Comparison of ENCODE assay signal across 13 mouse cellular contexts in the genomic region with DNA sequence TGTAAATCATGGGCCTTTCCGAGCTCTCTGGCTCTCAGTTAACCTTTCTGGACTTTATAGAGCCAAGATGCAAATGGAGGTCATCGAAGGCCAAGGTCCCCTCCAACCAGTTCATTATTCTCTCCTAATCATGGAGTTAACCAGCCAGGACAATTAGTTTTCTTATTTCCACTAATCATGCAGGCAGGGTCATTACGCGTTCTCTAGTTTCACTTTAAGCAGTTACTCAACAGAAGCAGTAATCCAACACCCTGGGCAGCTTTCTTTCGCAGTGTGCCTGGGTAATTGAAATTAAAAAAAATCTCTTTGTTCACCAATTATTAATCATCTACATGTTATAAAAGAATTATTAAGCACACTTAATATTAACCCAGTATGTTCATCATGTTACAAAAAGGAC.
"Had no signal": no experiment of that assay in that cellular context is flagged by ENCODE, and none has a peak within 500 bp of the region (broad histone marks: within the 10 kb centered on the region; RNA-seq: fewer than 3 reads in every experiment).

No protein-coding gene starts in this region.

- H3K27ac ChIP-seq: limb, embryonic 12.5 days; liver, embryonic 13.5 days; lung, embryonic 15.5 days; midbrain, embryonic 12.5 days; neural tube, embryonic 13.5 days; stomach, postnatal 0 days had no signal

- H3K9ac ChIP-seq: limb, embryonic 12.5 days; liver, embryonic 13.5 days; liver, postnatal 0 days; lung, embryonic 15.5 days; midbrain, embryonic 12.5 days; neural tube, embryonic 13.5 days had no signal

- H3K4me3 ChIP-seq: limb, embryonic 12.5 days; liver, embryonic 13.5 days; lung, embryonic 15.5 days; midbrain, embryonic 12.5 days; neural tube, embryonic 13.5 days had no signal

- DNase-seq: liver; liver, embryonic 13.5 days; liver, postnatal 0 days; right cerebral cortex, adult 18-20 months; right cerebral cortex, postnatal 25 days; thymus, postnatal 4 days had no signal

- H3K27me3 ChIP-seq: liver, embryonic 13.5 days; lung, embryonic 15.5 days; midbrain, embryonic 12.5 days; neural tube, embryonic 13.5 days had no signal

- H3K4me1 ChIP-seq: limb, embryonic 12.5 days; liver, embryonic 13.5 days; lung, embryonic 15.5 days had no signal

- ATAC-seq: intestine, embryonic 16.5 days; liver, postnatal 0 days; midbrain, embryonic 16.5 days had no signal

- H3K9me3 ChIP-seq: limb, embryonic 12.5 days; liver, embryonic 13.5 days; lung, embryonic 15.5 days; midbrain, embryonic 12.5 days; neural tube, embryonic 13.5 days had no signal

- H3K36me3 ChIP-seq: limb, embryonic 12.5 days; liver, embryonic 13.5 days; lung, embryonic 15.5 days; midbrain, embryonic 12.5 days; neural tube, embryonic 13.5 days had no signal

- H3K4me2 ChIP-seq: limb, embryonic 12.5 days; liver, embryonic 13.5 days; lung, embryonic 15.5 days; midbrain, embryonic 12.5 days; neural tube, embryonic 13.5 days had no signal
